Mouse (Mus musculus): ENCODE data around the gene Gm44973.
"Not testable (repeated sequence)": the region's sequence is repeated elsewhere in the genome, so short reads cannot be mapped to it uniquely, and the experiment has no call there.

Gm44973 gene

GRCm38 (mm10) chr7:5015118-5016001, at the start of gene Gm44973:
Gene Gm44973, plus strand, starts transcription at chr7:5015496.
- peak; percentile 96 for DNase-seq

GRCm38 (mm10) chr7:4971068-4971467, 44.2 kb upstream of the Gm44973 start, which contains the start of gene Sbk3:
Gene Sbk3, minus strand, starts transcription at chr7:4971168.
- no peak for DNase-seq

GRCm38 (mm10) chr7:4971710-4972109, 43.6 kb upstream of the Gm44973 start:
- DNase-seq = no peak

GRCm38 (mm10) chr7:4972321-4973047, 42.8 kb upstream of the Gm44973 start:
- DNase-seq = no peak

DNA sequence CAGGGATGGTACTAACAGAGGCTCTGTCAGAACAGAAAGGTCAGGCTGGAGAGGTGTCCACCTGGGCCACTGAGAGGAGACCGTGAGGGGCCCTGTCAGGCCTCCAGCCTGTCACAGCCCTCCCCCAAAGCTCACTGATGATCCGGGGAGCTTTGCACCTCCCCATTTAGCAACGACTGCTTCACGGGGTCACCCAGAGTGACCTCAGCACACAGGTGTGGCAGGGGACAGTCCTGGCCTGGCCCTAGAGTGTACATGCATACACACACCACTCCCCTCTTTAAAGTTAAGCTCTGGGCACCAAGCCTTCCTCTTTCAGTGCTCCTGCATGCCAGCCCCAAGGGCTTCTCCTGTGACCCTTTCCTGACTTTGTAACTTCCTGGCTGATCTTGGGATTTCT, 39.8 kb upstream of the Gm44973 start:
- no peak for DNase-seq

GRCm38 (mm10) chr7:4976832-4977231, 38.5 kb upstream of the Gm44973 start:
- DNase-seq = no peak

DNA sequence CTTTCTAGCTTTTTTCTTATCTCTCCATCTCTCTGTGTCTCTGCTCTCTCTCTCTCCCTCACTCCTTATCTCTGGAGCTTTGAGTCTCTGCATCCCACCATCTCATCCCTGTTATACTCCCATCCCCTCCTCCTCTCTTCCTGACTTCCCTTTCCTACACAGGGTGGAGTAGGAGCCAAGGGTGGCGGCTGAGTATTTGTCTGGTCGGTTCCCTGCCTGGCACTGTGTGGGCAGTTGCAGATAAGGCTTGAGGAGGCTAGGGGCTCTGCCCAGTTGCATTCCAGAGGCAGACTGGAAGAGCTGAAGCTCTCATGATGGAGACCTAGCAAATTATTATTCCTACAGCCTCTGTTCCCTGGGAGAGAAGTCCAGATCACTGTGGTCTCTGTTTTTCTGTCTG, 27.0 kb upstream of the Gm44973 start:
- DNase-seq = no peak

GRCm38 (mm10) chr7:4993347-4993998, 21.8 kb upstream of the Gm44973 start:
- no peak for DNase-seq

DNA sequence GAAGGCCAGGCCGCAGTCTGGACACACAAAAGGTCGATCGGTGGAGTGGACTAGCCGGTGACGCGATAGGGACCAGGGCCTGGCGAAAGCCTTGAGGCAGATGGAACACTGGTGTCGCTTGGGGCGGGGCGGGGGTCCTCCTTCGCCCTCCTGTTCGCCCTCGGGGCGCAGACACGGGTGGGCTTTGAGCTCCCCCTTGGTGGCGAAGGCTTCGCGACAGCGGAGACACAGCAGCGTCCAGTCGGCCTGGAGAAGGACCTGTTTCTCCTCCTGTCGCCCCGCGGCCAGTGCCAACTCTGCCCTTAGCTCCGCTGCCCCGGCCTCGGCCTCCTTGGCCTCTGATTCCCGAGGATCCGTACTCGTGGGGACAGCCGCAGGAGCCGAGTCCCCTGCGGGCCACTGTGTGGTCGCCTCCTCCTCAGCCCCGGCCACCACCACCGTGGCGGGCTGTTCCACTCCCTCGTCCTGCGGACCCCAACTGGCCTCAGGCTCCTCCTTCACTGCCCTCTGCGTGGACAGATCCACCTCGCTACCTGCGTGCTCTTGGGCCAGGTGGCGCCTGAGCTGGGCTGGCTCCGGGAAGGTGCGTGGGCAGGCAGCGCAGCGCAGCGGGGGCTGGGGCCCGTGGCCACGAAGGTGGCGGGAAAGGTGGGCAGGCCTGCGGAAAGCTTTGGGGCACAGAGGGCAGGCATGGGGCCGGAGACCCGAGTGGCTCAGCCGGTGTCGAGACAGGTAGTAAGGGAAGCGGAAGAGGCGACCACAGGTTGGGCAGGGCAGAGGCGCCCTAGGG, 21.1 kb upstream of the Gm44973 start:
- no peak for DNase-seq

GRCm38 (mm10) chr7:4995268-4996002, 19.9 kb upstream of the Gm44973 start:
- no peak for DNase-seq

- DNase-seq = peak; percentile 95
These were observed 19.0 kb upstream of the Gm44973 start, which contains the start of gene Zfp579 for GRCm38 (mm10) chr7:4996003-4996895. Gene Zfp579, minus strand, starts transcription at chr7:4996158.

GRCm38 (mm10) chr7:4996934-4997333, 18.4 kb upstream of the Gm44973 start:
- no peak for DNase-seq

GRCm38 (mm10) chr7:4999876-5000275, 15.4 kb upstream of the Gm44973 start:
- DNase-seq = no peak

DNA sequence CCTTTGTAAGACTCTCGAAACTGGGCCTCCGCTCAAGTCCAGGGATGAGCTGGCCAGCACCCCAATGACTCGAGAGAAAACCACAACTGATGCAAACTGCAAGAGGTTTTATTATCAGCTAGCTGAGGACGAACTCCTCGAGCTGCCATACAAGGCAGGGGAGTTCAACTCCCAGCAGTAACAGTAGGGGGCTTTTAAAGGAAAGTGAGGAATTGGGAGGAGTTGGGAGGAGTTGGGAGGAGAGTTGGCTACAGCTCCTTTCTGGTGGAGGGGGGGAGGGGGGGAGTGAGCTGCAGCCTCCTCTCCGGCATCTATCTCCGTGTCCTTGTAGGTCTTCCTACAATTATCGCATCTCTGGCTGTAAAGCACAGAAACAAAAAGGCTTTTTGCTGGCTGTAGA, 12.4 kb upstream of the Gm44973 start:
- not testable (repeated sequence) for DNase-seq

- DNase-seq = no peak
These were observed 7.1 kb upstream of the Gm44973 start for GRCm38 (mm10) chr7:5008229-5008628.

GRCm38 (mm10) chr7:5012681-5013513, 2.4 kb upstream of the Gm44973 start:
- DNase-seq = no peak

DNA sequence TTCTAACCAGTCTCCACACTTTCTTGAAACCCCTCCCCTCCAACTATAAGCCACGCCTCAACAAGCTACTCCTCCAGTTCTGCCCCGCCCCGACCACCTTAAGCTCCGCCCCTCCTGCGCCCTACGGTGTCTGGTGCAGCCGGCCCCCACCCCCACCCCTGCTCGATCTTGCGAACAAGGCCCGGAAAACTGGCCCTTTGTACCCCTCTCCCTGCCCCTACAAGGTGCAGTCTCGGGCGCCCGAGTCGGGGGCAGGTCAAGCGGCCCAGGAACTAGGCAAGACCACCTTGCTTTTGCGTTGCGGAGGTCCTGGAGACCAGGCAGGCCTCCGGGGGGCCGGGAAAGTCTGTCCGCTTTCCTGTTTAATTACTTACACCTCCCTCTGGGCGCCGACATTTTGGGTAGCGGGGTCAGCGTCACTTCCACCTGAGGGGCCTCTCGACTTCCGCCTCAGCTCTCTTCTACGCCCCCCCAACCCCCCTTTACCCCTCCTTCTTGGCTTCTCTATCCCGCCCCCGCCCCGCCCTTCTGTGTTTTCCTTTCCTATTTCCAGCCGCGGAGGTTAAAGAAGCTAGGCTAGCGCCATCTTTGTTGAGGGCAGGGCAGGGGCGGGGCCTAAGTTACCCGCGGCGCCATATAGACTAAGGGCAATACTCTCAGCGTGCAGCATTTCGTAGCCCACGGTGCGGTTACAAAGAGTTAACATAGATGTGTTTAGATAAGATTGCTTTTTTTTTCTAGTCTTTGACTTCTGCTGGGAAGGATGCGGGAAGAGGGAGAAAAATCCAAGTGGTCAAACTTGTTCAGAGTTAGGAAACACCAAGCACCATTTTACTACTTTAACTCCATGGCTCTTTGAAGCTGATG, 812 bp upstream of the Gm44973 start, which contains the start of the genes Zfp524 and Fiz1:
Zfp524 (plus strand) TSS at position 165 of the 867 bp plus-strand sequence.
Fiz1 (minus strand) TSS at position 447 of the 867 bp plus-strand sequence.
- DNase-seq = peak; percentile 98

GRCm38 (mm10) chr7:5016057-5016456, 761 bp downstream of the Gm44973 start:
- peak; percentile 77 for DNase-seq
